Mouse (Mus musculus): ENCODE measurements at regions not wholly inside any gene's neighbourhood (a gene's known extent, or its start where the extent isn't known, plus 50 kb on each side); places are given as distances from the start of the nearest gene placed in this dataset.

DNA sequence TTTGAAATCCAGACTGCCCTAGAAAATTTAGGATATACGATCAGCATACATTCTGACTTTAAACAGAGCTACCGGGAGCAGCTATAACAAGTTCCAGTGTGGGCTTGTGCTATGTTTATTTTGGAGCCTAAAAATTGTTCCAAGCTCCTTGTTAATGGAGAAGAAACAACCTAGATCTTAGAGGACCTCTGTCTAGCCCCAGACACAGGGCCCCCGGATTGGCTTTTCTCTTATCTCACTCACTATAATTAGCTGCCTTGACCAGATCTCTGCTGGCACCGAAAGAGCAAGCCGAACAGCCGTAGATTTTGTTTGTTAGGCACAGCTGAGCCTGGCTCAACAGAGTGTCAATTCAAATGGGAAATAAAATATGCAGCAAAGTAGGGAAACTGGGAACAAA, 50.1 kb upstream of the Herpud2 start:
- Histone ChIP-seq H3K4me1 (ENCODE audit: insufficient read depth, low read length) (peaks cover 5% of the 10 kb centered on the region; the same call in 1 of the 2 replicates), H3K9ac (replicated peaks; ENCODE audit: low read length) (no peak overlapping the region), H3K27ac (ENCODE audit: low read length) (peak overlapping the region; percentile 63), H3K4me3 (ENCODE audit: low read length) (no peak overlapping the region), H3K9me3 (ENCODE audit: low read length) (no peaks in the 10 kb centered on the region), H3K27me3 (ENCODE audit: insufficient read depth, low read length) (no peaks in the 10 kb centered on the region), H3K36me3 (ENCODE audit: insufficient read depth, low read length) (no peaks in the 10 kb centered on the region), H3K4me2 (replicated peaks; ENCODE audit: low read depth, low read length) (no peak overlapping the region)
- 45% methylated on average over 6 of the region's 6 CpGs for WGBS
- no peak for ATAC-seq (ENCODE audit: low FRiP score, low TSS enrichment)
